Comparison of ENCODE assay signal across 8 mouse cellular contexts in genomic region chr5:112393741-112394414, GRCm38 (mm10). TPM values are rescaled to one million over a fixed set of nuclear protein-coding genes. Genes with fewer than 3 reads are reported as not detected.
DNase-seq lines count a peak whose midpoint lies in the region; ATAC-seq lines count a peak whose summit lies in the region.
"Had no signal": no experiment of that assay in that cellular context is flagged by ENCODE, and none has a peak within 500 bp of the region (broad histone marks: within the 10 kb centered on the region; RNA-seq: fewer than 3 reads in every experiment).

No protein-coding gene starts in this region.

- H3K4me1 ChIP-seq in lung, embryonic 15.5 days = peaks cover 10% of the 10 kb centered on the region; the same call in 1 of the 2 replicates
- peaks cover 7% of the 10 kb centered on the region for H3K4me1 ChIP-seq in forebrain, embryonic 11.5 days (replicated peaks; ENCODE audit: control insufficient read depth, insufficient read depth, low read length)
- peaks cover 2% of the 10 kb centered on the region for H3K4me1 ChIP-seq in limb, embryonic 11.5 days (ENCODE audit: control insufficient read depth, insufficient read depth, low read length)

- intact Hi-C loops in left cerebral cortex, postnatal 4 days (cut with DNase I) = no loop called here

- no peaks in the 10 kb centered on the region for H3K9me3 ChIP-seq in lung, embryonic 15.5 days
- no peaks in the 10 kb centered on the region for H3K9me3 ChIP-seq in forebrain, embryonic 11.5 days (ENCODE audit: control insufficient read depth, low read length)
- H3K9me3 ChIP-seq in limb, embryonic 11.5 days (ENCODE audit: control insufficient read depth, low read length) = no peaks in the 10 kb centered on the region

- peak overlapping the region; percentile 52 for H3K4me3 ChIP-seq in lung, embryonic 15.5 days
- peak overlapping the region; percentile 68 for H3K4me3 ChIP-seq in forebrain, embryonic 11.5 days (ENCODE audit: low read depth, low read length)
- H3K4me3 ChIP-seq in limb, embryonic 11.5 days (ENCODE audit: low read depth, low read length) = peak overlapping the region; percentile 58

- H3K27ac ChIP-seq in lung, embryonic 15.5 days = no peak overlapping the region
- no peak overlapping the region for H3K27ac ChIP-seq in forebrain, embryonic 11.5 days (ENCODE audit: low read depth, low read length)
- no peak overlapping the region for H3K27ac ChIP-seq in limb, embryonic 11.5 days (replicated peaks; ENCODE audit: low read depth, low read length)

- no peak overlapping the region for H3K9ac ChIP-seq in lung, embryonic 15.5 days
- H3K9ac ChIP-seq in forebrain, embryonic 11.5 days (ENCODE audit: low read length) = peak overlapping the region; percentile 81
- peak overlapping the region; percentile 66 for H3K9ac ChIP-seq in limb, embryonic 11.5 days (ENCODE audit: low read length)

- 6% methylated on average over 18 of the region's 18 CpGs for WGBS in lung, embryonic 15.5 days
- WGBS in forebrain, embryonic 11.5 days = 10% methylated on average over 18 of the region's 18 CpGs
- 13% methylated on average over 17 of the region's 18 CpGs for WGBS in limb, embryonic 11.5 days

- DNase-seq in lung, adult 18-20 months = no peak
- DNase-seq in forebrain, embryonic 11.5 days (ENCODE audit: low spot score) = no peak
- no peak for DNase-seq in limb, embryonic 11.5 days (ENCODE audit: low spot score)
- peak; percentile 51 for DNase-seq in retina, postnatal 1 day
- no peak for DNase-seq in left cerebral cortex, postnatal 4 days

- ATAC-seq in lung, embryonic 15.5 days (ENCODE audit: borderline replicate concordance, extremely low read depth, low FRiP score, low TSS enrichment) = 0 out of 2 replicates have a peak, but pooled peaks have one; percentile 1
- peak; percentile 57 for ATAC-seq in forebrain, embryonic 11.5 days (replicated peaks; ENCODE audit: low FRiP score)
- ATAC-seq in limb, embryonic 11.5 days (ENCODE audit: insufficient number of reproducible peaks, low FRiP score, low TSS enrichment, low read depth) = 0 out of 2 replicates have a peak, but pooled peaks have one; percentile 1
- no peak for ATAC-seq in megakaryocyte-erythroid progenitor cell, adult 5-6 weeks (replicated peaks; ENCODE audit: low FRiP score, low TSS enrichment, poor library complexity, severe bottlenecking)

- peak overlapping the region; percentile 92 for H3K4me2 ChIP-seq in lung, embryonic 15.5 days
- peak overlapping the region; percentile 93 for H3K4me2 ChIP-seq in forebrain, embryonic 11.5 days (ENCODE audit: low read depth, low read length, severe bottlenecking)
- H3K4me2 ChIP-seq in limb, embryonic 11.5 days (ENCODE audit: low read depth, severe bottlenecking) = peak overlapping the region; percentile 75

- no peaks in the 10 kb centered on the region for H3K36me3 ChIP-seq in lung, embryonic 15.5 days
- H3K36me3 ChIP-seq in forebrain, embryonic 11.5 days (ENCODE audit: control insufficient read depth, insufficient read depth, low read length) = peaks cover 4% of the 10 kb centered on the region; the same call in 1 of the 2 replicates
- H3K36me3 ChIP-seq in limb, embryonic 11.5 days (ENCODE audit: control insufficient read depth, insufficient read depth, low read length) = no peaks in the 10 kb centered on the region

- peaks cover 38% of the 10 kb centered on the region for H3K27me3 ChIP-seq in lung, embryonic 15.5 days
- H3K27me3 ChIP-seq in forebrain, embryonic 11.5 days (ENCODE audit: control insufficient read depth, insufficient read depth, low read length) = no peaks in the 10 kb centered on the region
- no peaks in the 10 kb centered on the region for H3K27me3 ChIP-seq in limb, embryonic 11.5 days (ENCODE audit: control insufficient read depth, insufficient read depth, low read length)

RNA-seq across cellular contexts. Expression of gene Asphd2, which starts 0.8 kb away (rescaled TPM):
- polyA plus RNA-seq in lung, embryonic 15.5 days (2015; fragmentation: Nextera tagmentation; extraction: Ambion mirVana) = 3.8 and 3.9 TPM in 2 replicates
- polyA plus RNA-seq in forebrain, embryonic 11.5 days (2014; fragmentation: Nextera tagmentation; extraction: Ambion mirVana) = 50.7 and 54.1 TPM in 2 replicates
- 26.1 and 27.1 TPM in 2 replicates for polyA plus RNA-seq in limb, embryonic 11.5 days (2014; fragmentation: Nextera tagmentation; extraction: Ambion mirVana)
- not detected in 2 replicates for total RNA-seq in megakaryocyte-erythroid progenitor cell, adult 5-6 weeks (2014; fragmentation: Nextera tagmentation)
- not detected in 2 replicates for total RNA-seq in megakaryocyte-erythroid progenitor cell, adult 5-6 weeks (2017)
- 100 to 1,000 TPM; 130 to 134 TPM for total RNA-seq in left cerebral cortex, postnatal 4 days (2021)
- total RNA-seq: granulocyte monocyte progenitor cell, adult 5-6 weeks had no signal

RNA-seq across cellular contexts. Expression of gene Gm6583, which starts 38.0 kb away (rescaled TPM):
- polyA plus RNA-seq in lung, embryonic 15.5 days (2015; fragmentation: Nextera tagmentation; extraction: Ambion mirVana) = 0.10 and 0.23 TPM in 2 replicates
- 0.29 TPM in 1 of 2 replicates, not detected in the other for polyA plus RNA-seq in forebrain, embryonic 11.5 days (2014; fragmentation: Nextera tagmentation; extraction: Ambion mirVana)
- polyA plus RNA-seq in limb, embryonic 11.5 days (2014; fragmentation: Nextera tagmentation; extraction: Ambion mirVana) = 0.12 and 0.27 TPM in 2 replicates
- total RNA-seq in megakaryocyte-erythroid progenitor cell, adult 5-6 weeks (2014; fragmentation: Nextera tagmentation) = not detected in 2 replicates
- total RNA-seq in megakaryocyte-erythroid progenitor cell, adult 5-6 weeks (2017) = not detected in 2 replicates
- total RNA-seq in left cerebral cortex, postnatal 4 days (2021) = not detected
- total RNA-seq: granulocyte monocyte progenitor cell, adult 5-6 weeks had no signal

RNA-seq across cellular contexts. Expression of gene Hps4, which starts 51.0 kb away (rescaled TPM):
- polyA plus RNA-seq in lung, embryonic 15.5 days (2015; fragmentation: Nextera tagmentation; extraction: Ambion mirVana) = 26.3 and 31.1 TPM in 2 replicates
- polyA plus RNA-seq in forebrain, embryonic 11.5 days (2014; fragmentation: Nextera tagmentation; extraction: Ambion mirVana) = 32.9 and 35.4 TPM in 2 replicates
- polyA plus RNA-seq in limb, embryonic 11.5 days (2014; fragmentation: Nextera tagmentation; extraction: Ambion mirVana) = 36.6 and 38.4 TPM in 2 replicates
- total RNA-seq in megakaryocyte-erythroid progenitor cell, adult 5-6 weeks (2014; fragmentation: Nextera tagmentation) = 18.6 and 41.1 TPM in 2 replicates
- 5.9 and 9.6 TPM in 2 replicates for total RNA-seq in megakaryocyte-erythroid progenitor cell, adult 5-6 weeks (2017)
- total RNA-seq in left cerebral cortex, postnatal 4 days (2021) = 10 to 100 TPM; 32.6 to 32.8 TPM

RNA-seq across cellular contexts. Expression of gene Srrd, which starts 51.0 kb away (rescaled TPM):
- polyA plus RNA-seq in lung, embryonic 15.5 days (2015; fragmentation: Nextera tagmentation; extraction: Ambion mirVana) = 45.7 and 47.2 TPM in 2 replicates
- polyA plus RNA-seq in forebrain, embryonic 11.5 days (2014; fragmentation: Nextera tagmentation; extraction: Ambion mirVana) = 46.1 and 52.2 TPM in 2 replicates
- polyA plus RNA-seq in limb, embryonic 11.5 days (2014; fragmentation: Nextera tagmentation; extraction: Ambion mirVana) = 56.0 and 57.0 TPM in 2 replicates
- total RNA-seq in megakaryocyte-erythroid progenitor cell, adult 5-6 weeks (2014; fragmentation: Nextera tagmentation) = 17.6 and 30.6 TPM in 2 replicates
- 16.2 and 18.7 TPM in 2 replicates for total RNA-seq in megakaryocyte-erythroid progenitor cell, adult 5-6 weeks (2017)
- 10 to 100 TPM; 30.7 to 34.4 TPM for total RNA-seq in left cerebral cortex, postnatal 4 days (2021)

RNA-seq across cellular contexts. Expression of gene Gm6588, which starts 55.3 kb away (rescaled TPM):
- polyA plus RNA-seq in lung, embryonic 15.5 days (2015; fragmentation: Nextera tagmentation; extraction: Ambion mirVana) = not detected in 2 replicates
- polyA plus RNA-seq in forebrain, embryonic 11.5 days (2014; fragmentation: Nextera tagmentation; extraction: Ambion mirVana) = not detected in 2 replicates
- not detected in 2 replicates for polyA plus RNA-seq in limb, embryonic 11.5 days (2014; fragmentation: Nextera tagmentation; extraction: Ambion mirVana)
- total RNA-seq in megakaryocyte-erythroid progenitor cell, adult 5-6 weeks (2014; fragmentation: Nextera tagmentation) = not detected in 2 replicates
- not detected in 2 replicates for total RNA-seq in megakaryocyte-erythroid progenitor cell, adult 5-6 weeks (2017)
- not detected for total RNA-seq in left cerebral cortex, postnatal 4 days (2021)
- total RNA-seq: granulocyte monocyte progenitor cell, adult 5-6 weeks had no signal
